Comparison of ENCODE assay signal across 12 mouse cellular contexts in the genomic region with DNA sequence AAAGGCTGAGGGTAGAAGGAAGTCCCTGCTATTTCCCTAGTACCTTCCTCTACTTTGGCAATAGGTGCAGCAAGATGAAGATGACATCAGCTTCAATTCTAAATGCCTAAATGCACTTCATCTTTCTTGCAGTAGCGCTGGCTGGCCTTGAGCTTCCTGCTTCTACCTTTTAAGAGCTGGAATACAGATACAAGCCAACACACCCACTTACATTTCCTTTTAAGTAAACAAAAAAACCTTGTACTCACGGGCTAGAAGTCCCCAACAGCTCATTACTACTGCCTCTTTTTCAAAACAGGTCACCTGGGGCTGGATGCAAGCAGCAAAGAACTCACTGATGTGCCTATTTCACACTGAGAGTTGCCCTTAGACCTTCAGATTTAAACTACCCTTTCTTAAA. TPM values are rescaled to one million over a fixed set of nuclear protein-coding genes. Genes with fewer than 3 reads are reported as not detected.
DNase-seq lines count a peak whose midpoint lies in the region; ATAC-seq and TF ChIP-seq lines count a peak whose summit lies in the region.
"Had no signal": no experiment of that assay in that cellular context is flagged by ENCODE, and none has a peak within 500 bp of the region (broad histone marks: within the 10 kb centered on the region; RNA-seq: fewer than 3 reads in every experiment).

No protein-coding gene starts in this region.

- no peak for ATAC-seq in forebrain, embryonic 16.5 days
- no peak for ATAC-seq in lung, embryonic 14.5 days (ENCODE audit: insufficient read depth)

- TF ChIP-seq CTCF in lung, embryonic 14.5 days (IDR thresholded peaks at IDR 0.05; ENCODE audit: low read depth) = no peak
- no peak for TF ChIP-seq CTCF in lung, adult 2 months (IDR thresholded peaks at IDR 0.05; ENCODE audit: insufficient read depth, low read length)

- 81% methylated on average over 2 of the region's 2 CpGs for WGBS in forebrain, embryonic 10.5 days
- 67% methylated on average over 2 of the region's 2 CpGs for WGBS in forebrain, embryonic 16.5 days
- WGBS in lung, embryonic 14.5 days = 38% methylated on average over 2 of the region's 2 CpGs
- WGBS in lung, adult 2 months = 20% methylated on average over 2 of the region's 2 CpGs
- WGBS in limb, embryonic 10.5 days = 81% methylated on average over 2 of the region's 2 CpGs

- H3K36me3 ChIP-seq in forebrain, embryonic 10.5 days (replicated peaks) = peaks cover 35% of the 10 kb centered on the region
- H3K36me3 ChIP-seq in forebrain, embryonic 16.5 days (ENCODE audit: control insufficient read depth, insufficient read depth) = no peaks in the 10 kb centered on the region
- H3K36me3 ChIP-seq in lung, embryonic 14.5 days (ENCODE audit: insufficient read depth) = no peaks in the 10 kb centered on the region; the same call in 1 of the 2 replicates
- H3K36me3 ChIP-seq in limb, embryonic 10.5 days = peaks cover 31% of the 10 kb centered on the region
- H3K36me3 ChIP-seq: embryonic facial prominence, embryonic 12.5 days had no signal

- no peak for TF ChIP-seq POLR2A in lung, adult 2 months (IDR thresholded peaks at IDR 0.05; ENCODE audit: borderline replicate concordance, extremely low read depth, low read depth, low read length)

- no peak overlapping the region for H3K27ac ChIP-seq in forebrain, embryonic 10.5 days
- H3K27ac ChIP-seq in forebrain, embryonic 16.5 days (ENCODE audit: low read length) = no peak overlapping the region
- H3K27ac ChIP-seq in lung, embryonic 14.5 days (ENCODE audit: low read depth) = no peak overlapping the region
- H3K27ac ChIP-seq in limb, embryonic 10.5 days = no peak overlapping the region
- H3K27ac ChIP-seq: embryonic facial prominence, embryonic 12.5 days; kidney, postnatal 0 days had no signal

- no peaks in the 10 kb centered on the region for H3K27me3 ChIP-seq in forebrain, embryonic 10.5 days (ENCODE audit: poor library complexity, severe bottlenecking)
- H3K27me3 ChIP-seq in forebrain, embryonic 16.5 days (replicated peaks; ENCODE audit: control insufficient read depth, insufficient read depth, low read length) = no peaks in the 10 kb centered on the region
- H3K27me3 ChIP-seq in lung, embryonic 14.5 days (ENCODE audit: insufficient read depth, low read length) = no peaks in the 10 kb centered on the region
- H3K27me3 ChIP-seq in limb, embryonic 10.5 days (ENCODE audit: low read depth, poor library complexity, severe bottlenecking) = no peaks in the 10 kb centered on the region
- H3K27me3 ChIP-seq: embryonic facial prominence, embryonic 12.5 days had no signal

- DNase-seq in forebrain, embryonic 10.5 days (ENCODE audit: extremely low spot score, low spot score) = no peak
- no peak for DNase-seq in lung, embryonic 14.5 days
- DNase-seq in lung, adult 2 months = no peak
- DNase-seq in limb, embryonic 10.5 days (ENCODE audit: low spot score) = no peak
- peak; percentile 64 for DNase-seq in naive thymus-derived CD4-positive, alpha-beta T cell, adult 2 months (ENCODE audit: low read depth)
- no peak for DNase-seq in frontal cortex, postnatal 25 days (ENCODE audit: low spot score in 2 of 2)
- no peak for DNase-seq in layer of hippocampus, postnatal 36 days

- no peaks in the 10 kb centered on the region for H3K9me3 ChIP-seq in forebrain, embryonic 10.5 days
- no peaks in the 10 kb centered on the region for H3K9me3 ChIP-seq in forebrain, embryonic 16.5 days (ENCODE audit: control insufficient read depth, low read length)
- H3K9me3 ChIP-seq in lung, embryonic 14.5 days (ENCODE audit: low read depth, low read length) = no peaks in the 10 kb centered on the region
- no peaks in the 10 kb centered on the region for H3K9me3 ChIP-seq in limb, embryonic 10.5 days (replicated peaks)
- H3K9me3 ChIP-seq: embryonic facial prominence, embryonic 12.5 days had no signal

- no peak overlapping the region for H3K9ac ChIP-seq in forebrain, embryonic 16.5 days (replicated peaks; ENCODE audit: low read depth, low read length)
- H3K9ac ChIP-seq in lung, embryonic 14.5 days = peak overlapping the region; percentile 28; the same call in 1 of the 2 replicates
- H3K9ac ChIP-seq: embryonic facial prominence, embryonic 12.5 days had no signal

- peak overlapping the region; percentile 87 for H3K4me3 ChIP-seq in forebrain, embryonic 10.5 days
- H3K4me3 ChIP-seq in forebrain, embryonic 16.5 days (replicated peaks; ENCODE audit: low read length) = no peak overlapping the region
- no peak overlapping the region for H3K4me3 ChIP-seq in lung, embryonic 14.5 days (ENCODE audit: low read depth, low read length)
- H3K4me3 ChIP-seq in lung, adult 2 months (replicated peaks; ENCODE audit: extremely low read depth, low read depth, low read length) = no peak overlapping the region
- 0 out of 2 replicates have a peak overlapping the region, but pooled peaks have one; percentile 8 for H3K4me3 ChIP-seq in limb, embryonic 10.5 days
- H3K4me3 ChIP-seq: embryonic facial prominence, embryonic 12.5 days had no signal

- no peak overlapping the region for H3K4me2 ChIP-seq in forebrain, embryonic 16.5 days (ENCODE audit: low read length)
- peak overlapping the region; percentile 78 for H3K4me2 ChIP-seq in lung, embryonic 14.5 days

- peaks cover 35% of the 10 kb centered on the region for H3K4me1 ChIP-seq in forebrain, embryonic 10.5 days
- H3K4me1 ChIP-seq in forebrain, embryonic 16.5 days (replicated peaks; ENCODE audit: control insufficient read depth, insufficient read depth, low read length) = peaks cover 17% of the 10 kb centered on the region
- H3K4me1 ChIP-seq in lung, embryonic 14.5 days (ENCODE audit: insufficient read depth) = peaks cover 12% of the 10 kb centered on the region
- H3K4me1 ChIP-seq in lung, adult 2 months (ENCODE audit: control insufficient read depth, insufficient read depth, low read length) = peaks cover 15% of the 10 kb centered on the region
- peaks cover 39% of the 10 kb centered on the region for H3K4me1 ChIP-seq in limb, embryonic 10.5 days

RNA-seq across cellular contexts. Expression of a gene that starts 2.4 kb away (rescaled TPM):
- 375 and 396 TPM in 2 replicates for polyA plus RNA-seq in forebrain, embryonic 10.5 days (2016; fragmentation: Nextera tagmentation; extraction: Ambion mirVana)
- polyA plus RNA-seq in forebrain, embryonic 16.5 days (2015; fragmentation: Nextera tagmentation; extraction: Ambion mirVana) = 361 and 363 TPM in 2 replicates
- polyA plus RNA-seq in lung, embryonic 14.5 days (2014; fragmentation: Nextera tagmentation; extraction: Ambion mirVana) = 132 and 141 TPM in 2 replicates
- 41.9 and 57.7 TPM in 2 replicates for polyA plus RNA-seq in lung, adult 2 months (2012; rRNA removed)
- polyA plus RNA-seq in limb, embryonic 10.5 days (2016; fragmentation: Nextera tagmentation; extraction: Ambion mirVana) = 385 and 410 TPM in 2 replicates
- total RNA-seq in layer of hippocampus, postnatal 36 days (2021) = 100 to 1,000 TPM; 114 to 122 TPM

RNA-seq across cellular contexts. Expression of a gene that starts 43.6 kb away (rescaled TPM):
- 0.96 and 1.4 TPM in 2 replicates for polyA plus RNA-seq in forebrain, embryonic 10.5 days (2016; fragmentation: Nextera tagmentation; extraction: Ambion mirVana)
- 0.57 TPM in 1 of 2 replicates, not detected in the other for polyA plus RNA-seq in forebrain, embryonic 16.5 days (2015; fragmentation: Nextera tagmentation; extraction: Ambion mirVana)
- 2.9 and 3.9 TPM in 2 replicates for polyA plus RNA-seq in lung, embryonic 14.5 days (2014; fragmentation: Nextera tagmentation; extraction: Ambion mirVana)
- polyA plus RNA-seq in lung, adult 2 months (2012; rRNA removed) = 5.1 and 6.1 TPM in 2 replicates
- polyA plus RNA-seq in limb, embryonic 10.5 days (2016; fragmentation: Nextera tagmentation; extraction: Ambion mirVana) = 2.6 and 3.1 TPM in 2 replicates
- total RNA-seq in layer of hippocampus, postnatal 36 days (2021) = not detected
- total RNA-seq: gastrocnemius, postnatal 4 days; neutrophil, adult 5-6 weeks had no signal

RNA-seq across cellular contexts. Expression of a gene that starts 53.3 kb away (rescaled TPM):
- polyA plus RNA-seq in forebrain, embryonic 10.5 days (2016; fragmentation: Nextera tagmentation; extraction: Ambion mirVana) = 87.3 and 93.9 TPM in 2 replicates
- 80.5 and 89.3 TPM in 2 replicates for polyA plus RNA-seq in forebrain, embryonic 16.5 days (2015; fragmentation: Nextera tagmentation; extraction: Ambion mirVana)
- 59.8 and 65.9 TPM in 2 replicates for polyA plus RNA-seq in lung, embryonic 14.5 days (2014; fragmentation: Nextera tagmentation; extraction: Ambion mirVana)
- polyA plus RNA-seq in lung, adult 2 months (2012; rRNA removed) = 14.4 and 17.1 TPM in 2 replicates
- polyA plus RNA-seq in limb, embryonic 10.5 days (2016; fragmentation: Nextera tagmentation; extraction: Ambion mirVana) = 79.2 and 88.3 TPM in 2 replicates
- 10 to 100 TPM; 46.3 to 51.5 TPM for total RNA-seq in layer of hippocampus, postnatal 36 days (2021)

Comparison
In these comparisons a context has a peak if more than half of its experiments do, and no peak if none do; other contexts are left out.
1. H3K4me3 ChIP-seq: peak in forebrain, embryonic 10.5 days (single experiment) and limb, embryonic 10.5 days (single experiment); none in forebrain, embryonic 16.5 days (single experiment), lung, embryonic 14.5 days (single experiment) and lung, adult 2 months (single experiment).